Mouse (Mus musculus): ENCODE data around the gene Hck. TPM values are rescaled to one million over a fixed set of nuclear protein-coding genes. Genes with fewer than 3 reads are reported as not detected.

Hck gene
- polyA plus RNA-seq, 1 experiment from 2014 or later: 13.3 TPM

- H3K36me3 ChIP-seq (replicated peaks; ENCODE audit: insufficient read depth, low read length): 0 out of 2 replicates have a peak, but pooled peaks cover 4% of the 10 kb centered on the region
- DNase-seq: no peak
- under 1% methylated on average over 16 of the region's 16 CpGs for WGBS (ENCODE audit: insufficient replicate concordance)
- ATAC-seq: peak; percentile 56
- peak overlapping the region; percentile 81 for H3K9ac ChIP-seq (replicated peaks)
- peaks cover 15% of the 10 kb centered on the region for H3K4me1 ChIP-seq (ENCODE audit: insufficient read depth)
- TF ChIP-seq EP300 (IDR thresholded peaks at IDR 0.05; ENCODE audit: low read depth) (no peak), CTCF (IDR thresholded peaks at IDR 0.05; ENCODE audit: low read depth) (no peak)
- H3K27ac ChIP-seq (ENCODE audit: low read depth): peak overlapping the region; percentile 67
- peak overlapping the region; percentile 88 for H3K4me2 ChIP-seq (ENCODE audit: low read depth, low read length)
- H3K9me3 ChIP-seq (ENCODE audit: low read length): no peaks in the 10 kb centered on the region
- H3K4me3 ChIP-seq (ENCODE audit: low read depth, low read length): peak overlapping the region; percentile 83
- no peaks in the 10 kb centered on the region for H3K27me3 ChIP-seq (ENCODE audit: insufficient read depth, low read length)
Observed at GRCm38 (mm10) chr2:153161684-153162080, 53.4 kb downstream of the Hck start.

- DNase-seq (no peak), ATAC-seq (no peak)
- no peak overlapping the region for H3K27ac ChIP-seq (ENCODE audit: low read depth)
- no peak overlapping the region for H3K4me2 ChIP-seq (ENCODE audit: low read depth, low read length)
- H3K9ac ChIP-seq (replicated peaks): no peak overlapping the region
- H3K27me3 ChIP-seq (ENCODE audit: insufficient read depth, low read length): no peaks in the 10 kb centered on the region
- 80% methylated on average over 6 of the region's 6 CpGs for WGBS (ENCODE audit: insufficient replicate concordance)
- H3K4me1 ChIP-seq (ENCODE audit: insufficient read depth): peaks cover 38% of the 10 kb centered on the region
- TF ChIP-seq EP300 (IDR thresholded peaks at IDR 0.05; ENCODE audit: low read depth): no peak
- TF ChIP-seq CTCF (IDR thresholded peaks at IDR 0.05; ENCODE audit: low read depth): no peak
- H3K36me3 ChIP-seq (replicated peaks; ENCODE audit: insufficient read depth, low read length): 0 out of 2 replicates have a peak, but pooled peaks cover 4% of the 10 kb centered on the region
- H3K4me3 ChIP-seq (ENCODE audit: low read depth, low read length): no peak overlapping the region
- H3K9me3 ChIP-seq (ENCODE audit: low read length): no peaks in the 10 kb centered on the region
Observed at GRCm38 (mm10) chr2:153167136-153167535, 58.9 kb downstream of the Hck start.

- ATAC-seq (peak; percentile 21; the same call in 1 of the 2 replicates), DNase-seq (peak; percentile 63)
- H3K4me2 ChIP-seq (ENCODE audit: low read depth, low read length): 0 out of 2 replicates have a peak overlapping the region, but pooled peaks have one; percentile 29
- no peaks in the 10 kb centered on the region for H3K9me3 ChIP-seq (ENCODE audit: low read length)
- TF ChIP-seq EP300 (IDR thresholded peaks at IDR 0.05; ENCODE audit: low read depth) (no peak), CTCF (IDR thresholded peaks at IDR 0.05; ENCODE audit: low read depth) (no peak)
- no peak overlapping the region for H3K4me3 ChIP-seq (ENCODE audit: low read depth, low read length)
- H3K27me3 ChIP-seq (ENCODE audit: insufficient read depth, low read length): no peaks in the 10 kb centered on the region
- peak overlapping the region; percentile 70 for H3K27ac ChIP-seq (ENCODE audit: low read depth)
- H3K9ac ChIP-seq (replicated peaks): peak overlapping the region; percentile 8; the same call in 1 of the 2 replicates
- peaks cover 34% of the 10 kb centered on the region for H3K4me1 ChIP-seq (ENCODE audit: insufficient read depth)
- WGBS (ENCODE audit: insufficient replicate concordance): 19% methylated on average over 2 of the region's 2 CpGs
- H3K36me3 ChIP-seq (replicated peaks; ENCODE audit: insufficient read depth, low read length): 0 out of 2 replicates have a peak, but pooled peaks cover 4% of the 10 kb centered on the region
Observed at GRCm38 (mm10) chr2:153168134-153168820, 60.0 kb downstream of the Hck start.

GRCm38 (mm10) chr2:153170490-153171224 lies 62.4 kb downstream of the Hck start:
- Histone ChIP-seq H3K9ac (replicated peaks) (no peak overlapping the region), H3K4me3 (ENCODE audit: low read depth, low read length) (no peak overlapping the region), H3K9me3 (ENCODE audit: low read length) (no peaks in the 10 kb centered on the region), H3K36me3 (replicated peaks; ENCODE audit: insufficient read depth, low read length) (no peaks in the 10 kb centered on the region), H3K4me1 (ENCODE audit: insufficient read depth) (peaks cover 28% of the 10 kb centered on the region), H3K4me2 (ENCODE audit: low read depth, low read length) (no peak overlapping the region), H3K27ac (ENCODE audit: low read depth) (peak overlapping the region; percentile 83), H3K27me3 (ENCODE audit: insufficient read depth, low read length) (no peaks in the 10 kb centered on the region)
- TF ChIP-seq CTCF (IDR thresholded peaks at IDR 0.05; ENCODE audit: low read depth) (no peak), EP300 (IDR thresholded peaks at IDR 0.05; ENCODE audit: low read depth) (peak; percentile 47; the same call in 1 of the 2 replicates)
- 68% methylated on average over 9 of the region's 9 CpGs for WGBS (ENCODE audit: insufficient replicate concordance)
- DNase-seq (peak; percentile 48), ATAC-seq (peak; percentile 94)

- WGBS (ENCODE audit: insufficient replicate concordance): 80% methylated on average over 5 of the region's 5 CpGs
- Histone ChIP-seq H3K27me3 (ENCODE audit: insufficient read depth, low read length) (no peaks in the 10 kb centered on the region), H3K4me2 (ENCODE audit: low read depth, low read length) (no peak overlapping the region), H3K36me3 (replicated peaks; ENCODE audit: insufficient read depth, low read length) (no peaks in the 10 kb centered on the region), H3K4me3 (ENCODE audit: low read depth, low read length) (no peak overlapping the region), H3K27ac (ENCODE audit: low read depth) (0 out of 2 replicates have a peak overlapping the region, but pooled peaks have one; percentile 0), H3K9ac (replicated peaks) (no peak overlapping the region), H3K9me3 (ENCODE audit: low read length) (no peaks in the 10 kb centered on the region), H3K4me1 (ENCODE audit: insufficient read depth) (peaks cover 34% of the 10 kb centered on the region)
- DNase-seq (no peak), ATAC-seq (no peak)
- TF ChIP-seq CTCF (IDR thresholded peaks at IDR 0.05; ENCODE audit: low read depth): no peak
- TF ChIP-seq EP300 (IDR thresholded peaks at IDR 0.05; ENCODE audit: low read depth): no peak
Observed at GRCm38 (mm10) chr2:153171966-153172365, 63.7 kb downstream of the Hck start.

- WGBS (ENCODE audit: insufficient replicate concordance): 69% methylated on average over 8 of the region's 8 CpGs
- Histone ChIP-seq H3K4me1 (ENCODE audit: insufficient read depth) (peaks cover 18% of the 10 kb centered on the region), H3K4me2 (ENCODE audit: low read depth, low read length) (no peak overlapping the region), H3K9ac (replicated peaks) (no peak overlapping the region), H3K36me3 (replicated peaks; ENCODE audit: insufficient read depth, low read length) (peaks cover 16% of the 10 kb centered on the region), H3K27ac (ENCODE audit: low read depth) (no peak overlapping the region; the same call in 1 of the 2 replicates), H3K4me3 (ENCODE audit: low read depth, low read length) (no peak overlapping the region), H3K27me3 (ENCODE audit: insufficient read depth, low read length) (no peaks in the 10 kb centered on the region), H3K9me3 (ENCODE audit: low read length) (no peaks in the 10 kb centered on the region)
- DNase-seq: no peak
- no peak for ATAC-seq
- TF ChIP-seq EP300 (IDR thresholded peaks at IDR 0.05; ENCODE audit: low read depth) (no peak), CTCF (IDR thresholded peaks at IDR 0.05; ENCODE audit: low read depth) (no peak)
Observed at GRCm38 (mm10) chr2:153175995-153176570, 67.8 kb downstream of the Hck start.

Data from liver, postnatal 0 days (tissue).